ENCODE assay signal across 23 mouse cellular contexts in genomic region chr5:113611131-113611530, GRCm38 (mm10). TPM values are rescaled to one million over a fixed set of nuclear protein-coding genes. Genes with fewer than 3 reads are reported as not detected.
A peak's percentile ranks its signal among the peaks of the same experiment; 100 is the strongest.
DNase-seq lines count a peak whose midpoint lies in the region; ATAC-seq and TF ChIP-seq lines count a peak whose summit lies in the region.
"Had no signal": no experiment of that assay in that cellular context is flagged by ENCODE, and none has a peak within 500 bp of the region (broad histone marks: within the 10 kb centered on the region; RNA-seq: fewer than 3 reads in every experiment).

No protein-coding gene starts in this region.

- H3K4me3 ChIP-seq in cerebellum, adult 2 months (replicated peaks; ENCODE audit: insufficient read depth, low read depth, low read length): no peak overlapping the region
- no peak overlapping the region for H3K4me3 ChIP-seq in hindbrain, embryonic 10.5 days
- H3K4me3 ChIP-seq in hindbrain, embryonic 12.5 days: no peak overlapping the region
- no peak overlapping the region for H3K4me3 ChIP-seq in lung, embryonic 16.5 days (ENCODE audit: low read length)
- no peak overlapping the region for H3K4me3 ChIP-seq in limb, embryonic 10.5 days
- H3K4me3 ChIP-seq: embryonic facial prominence, embryonic 12.5 days; embryonic facial prominence, embryonic 15.5 days; heart, adult 2 months; heart, embryonic 10.5 days; heart, embryonic 13.5 days; hindbrain, embryonic 13.5 days had no signal

- no peaks in the 10 kb centered on the region for H3K9me3 ChIP-seq in hindbrain, embryonic 10.5 days
- H3K9me3 ChIP-seq in hindbrain, embryonic 12.5 days (replicated peaks): no peaks in the 10 kb centered on the region
- H3K9me3 ChIP-seq in lung, embryonic 16.5 days (ENCODE audit: control insufficient read depth, low read length): no peaks in the 10 kb centered on the region
- H3K9me3 ChIP-seq in limb, embryonic 10.5 days (replicated peaks): no peaks in the 10 kb centered on the region
- H3K9me3 ChIP-seq: embryonic facial prominence, embryonic 12.5 days; embryonic facial prominence, embryonic 15.5 days; heart, embryonic 10.5 days; heart, embryonic 13.5 days; hindbrain, embryonic 13.5 days had no signal

- H3K27me3 ChIP-seq in cerebellum, adult 2 months (ENCODE audit: control insufficient read depth, insufficient read depth, low read length): no peaks in the 10 kb centered on the region
- H3K27me3 ChIP-seq in hindbrain, embryonic 10.5 days (ENCODE audit: insufficient read depth, poor library complexity, severe bottlenecking): no peaks in the 10 kb centered on the region
- peaks cover 4% of the 10 kb centered on the region; the same call in 1 of the 2 replicates for H3K27me3 ChIP-seq in hindbrain, embryonic 12.5 days
- no peaks in the 10 kb centered on the region for H3K27me3 ChIP-seq in lung, embryonic 16.5 days (ENCODE audit: control insufficient read depth, insufficient read depth, low read depth, low read length)
- H3K27me3 ChIP-seq in limb, embryonic 10.5 days (ENCODE audit: low read depth, poor library complexity, severe bottlenecking): no peaks in the 10 kb centered on the region
- H3K27me3 ChIP-seq: embryonic facial prominence, embryonic 12.5 days; embryonic facial prominence, embryonic 15.5 days; hindbrain, embryonic 13.5 days had no signal

- no peak for TF ChIP-seq CTCF in cerebellum, adult 2 months (IDR thresholded peaks at IDR 0.05; ENCODE audit: borderline replicate concordance, insufficient read depth, low read depth, low read length)

- ATAC-seq in hindbrain, embryonic 12.5 days (ENCODE audit: low FRiP score): no peak
- ATAC-seq in lung, embryonic 16.5 days (ENCODE audit: low read depth): no peak
- ATAC-seq: activated CD4-positive, CD25-positive, alpha-beta regulatory T cell, adult 4 months; forebrain, embryonic 14.5 days; forebrain, postnatal 0 days; hindbrain, embryonic 16.5 days had no signal

- H3K4me1 ChIP-seq in cerebellum, adult 2 months (ENCODE audit: control insufficient read depth, insufficient read depth, low read length): peaks cover 48% of the 10 kb centered on the region
- H3K4me1 ChIP-seq in hindbrain, embryonic 10.5 days (replicated peaks): peaks cover 45% of the 10 kb centered on the region
- H3K4me1 ChIP-seq in hindbrain, embryonic 12.5 days: peaks cover 27% of the 10 kb centered on the region
- peaks cover 33% of the 10 kb centered on the region for H3K4me1 ChIP-seq in lung, embryonic 16.5 days (replicated peaks; ENCODE audit: control insufficient read depth, insufficient read depth, low read length)
- peaks cover 57% of the 10 kb centered on the region for H3K4me1 ChIP-seq in limb, embryonic 10.5 days

- H3K27ac ChIP-seq in cerebellum, adult 2 months (ENCODE audit: insufficient read depth, low read length): peak overlapping the region; percentile 57; the same call in 1 of the 2 replicates
- peak overlapping the region; percentile 6 for H3K27ac ChIP-seq in hindbrain, embryonic 10.5 days
- no peak overlapping the region for H3K27ac ChIP-seq in hindbrain, embryonic 12.5 days
- peak overlapping the region; percentile 87 for H3K27ac ChIP-seq in lung, embryonic 16.5 days (ENCODE audit: low read length)
- peak overlapping the region; percentile 75; the same call in 1 of the 2 replicates for H3K27ac ChIP-seq in limb, embryonic 10.5 days
- H3K27ac ChIP-seq: embryonic facial prominence, embryonic 12.5 days; embryonic facial prominence, embryonic 15.5 days; heart, adult 2 months; heart, embryonic 10.5 days; heart, embryonic 13.5 days; hindbrain, embryonic 13.5 days had no signal

- TF ChIP-seq POLR2A in cerebellum, adult 2 months (IDR thresholded peaks at IDR 0.05; ENCODE audit: borderline replicate concordance, insufficient read depth, low read length): no peak

- H3K4me2 ChIP-seq in hindbrain, embryonic 12.5 days (replicated peaks): no peak overlapping the region
- H3K4me2 ChIP-seq in lung, embryonic 16.5 days (ENCODE audit: low read depth, low read length): no peak overlapping the region
- H3K4me2 ChIP-seq: embryonic facial prominence, embryonic 12.5 days; embryonic facial prominence, embryonic 15.5 days; heart, embryonic 13.5 days; hindbrain, embryonic 13.5 days had no signal

- no peaks in the 10 kb centered on the region for H3K36me3 ChIP-seq in hindbrain, embryonic 10.5 days
- no peaks in the 10 kb centered on the region for H3K36me3 ChIP-seq in hindbrain, embryonic 12.5 days
- peaks cover 6% of the 10 kb centered on the region; the same call in 1 of the 2 replicates for H3K36me3 ChIP-seq in lung, embryonic 16.5 days (ENCODE audit: control insufficient read depth, insufficient read depth, low read length)
- peaks cover 35% of the 10 kb centered on the region for H3K36me3 ChIP-seq in limb, embryonic 10.5 days
- H3K36me3 ChIP-seq: embryonic facial prominence, embryonic 12.5 days; hindbrain, embryonic 13.5 days had no signal

- WGBS in cerebellum, adult 2 months: 84% methylated on average over 6 of the region's 6 CpGs
- 85% methylated on average over 6 of the region's 6 CpGs for WGBS in hindbrain, embryonic 10.5 days
- 83% methylated on average over 6 of the region's 6 CpGs for WGBS in hindbrain, embryonic 12.5 days
- WGBS in lung, embryonic 16.5 days: 58% methylated on average over 6 of the region's 6 CpGs
- 88% methylated on average over 6 of the region's 6 CpGs for WGBS in limb, embryonic 10.5 days

- no peak for DNase-seq in cerebellum, adult 2 months
- DNase-seq in cerebellum, adult 8-10 months: no peak
- DNase-seq in hindbrain, embryonic 10.5 days (ENCODE audit: low spot score): no peak
- DNase-seq in lung, postnatal 25 days (ENCODE audit: low spot score): no peak
- no peak for DNase-seq in limb, embryonic 10.5 days (ENCODE audit: low spot score)
- DNase-seq: adrenal gland, adult 8-10 months; adrenal gland, postnatal 25 days; cerebellum, adult 11-12 months; cerebellum, adult 9-11 months; forebrain, postnatal 0 days; gastrocnemius, postnatal 10 days; gastrocnemius, postnatal 36 days had no signal

- H3K9ac ChIP-seq in hindbrain, embryonic 12.5 days: no peak overlapping the region
- H3K9ac ChIP-seq in lung, embryonic 16.5 days (ENCODE audit: low read length): no peak overlapping the region
- H3K9ac ChIP-seq: embryonic facial prominence, embryonic 12.5 days; embryonic facial prominence, embryonic 15.5 days; forebrain, postnatal 0 days; heart, embryonic 13.5 days; hindbrain, embryonic 13.5 days had no signal

RNA-seq across cellular contexts. Expression of gene Cmklr1, which starts 39.1 kb away (rescaled TPM):
- polyA plus RNA-seq in cerebellum, adult 2 months (2012; rRNA removed): 2.2 and 3.0 TPM in 2 replicates
- 0.78 and 1.1 TPM in 2 replicates for polyA plus RNA-seq in hindbrain, embryonic 10.5 days (2016; fragmentation: Nextera tagmentation; extraction: Ambion mirVana)
- polyA plus RNA-seq in hindbrain, embryonic 12.5 days (2016; fragmentation: Nextera tagmentation; extraction: Ambion mirVana): 2.0 and 2.1 TPM in 2 replicates
- 14.0 and 17.9 TPM in 2 replicates for polyA plus RNA-seq in lung, embryonic 16.5 days (2015; fragmentation: Nextera tagmentation; extraction: Ambion mirVana)
- polyA plus RNA-seq in limb, embryonic 10.5 days (2016; fragmentation: Nextera tagmentation; extraction: Ambion mirVana): 2.3 and 3.4 TPM in 2 replicates
- polyA plus RNA-seq: activated CD4-positive, CD25-positive, alpha-beta regulatory T cell, adult 4 months had no signal
